Mouse (Mus musculus): Measurements from ENCODE around the gene Gm45785. TPM values are rescaled to one million over a fixed set of nuclear protein-coding genes. Genes with fewer than 3 reads are reported as not detected.

Gene Gm45785
- polyA plus RNA-seq (2015; fragmentation: Nextera tagmentation; extraction: Ambion mirVana) = not detected in 2 replicates

DNA sequence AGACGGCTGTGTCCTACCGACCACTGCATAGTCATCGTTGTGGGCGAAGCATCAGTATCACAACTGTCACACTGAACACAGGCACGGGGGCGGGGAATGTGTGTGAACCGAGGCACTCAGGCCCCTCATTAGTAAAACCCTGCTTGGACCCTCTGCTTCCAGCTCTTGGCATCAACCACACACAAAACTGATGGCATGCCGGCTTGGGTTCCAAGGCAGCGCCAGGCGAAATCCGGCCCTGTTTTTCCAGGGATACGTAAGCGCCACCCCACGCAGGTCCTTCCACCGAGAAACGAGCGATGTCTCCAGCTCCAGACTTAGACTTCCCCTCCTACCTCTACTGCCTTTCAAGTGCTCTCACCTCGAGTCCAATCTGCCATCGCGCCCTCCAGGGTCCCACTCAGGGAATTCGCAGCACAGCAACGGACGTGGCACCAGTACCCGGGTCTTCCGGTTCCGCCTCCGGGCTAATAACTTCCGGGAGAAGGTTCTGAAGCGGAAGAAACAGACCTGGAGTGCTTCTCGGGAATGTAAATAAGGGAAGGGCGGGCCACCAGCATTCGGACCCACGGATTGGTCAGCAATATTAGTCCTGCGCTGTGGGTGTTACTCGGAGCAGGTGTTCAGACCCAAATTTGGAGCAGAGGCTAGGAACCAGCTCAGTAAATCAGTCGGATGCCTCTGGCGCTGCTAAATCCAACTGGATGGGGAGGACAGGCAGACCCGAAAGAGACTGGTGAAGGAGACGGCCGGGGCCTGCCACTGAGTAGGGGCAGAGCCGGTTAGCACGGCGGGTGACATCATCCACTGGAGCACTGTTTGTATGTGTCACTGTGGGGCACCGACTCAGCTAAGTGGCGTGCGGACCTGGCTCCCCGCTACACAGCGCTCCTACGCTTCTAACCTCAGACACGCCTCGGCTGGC is at the start of gene Gm45785:
Gene Gm45785, minus strand, starts transcription at position 472 of the 925 bp plus-strand sequence.
- peak; percentile 85 for ATAC-seq
- H3K4me2 ChIP-seq (replicated peaks; ENCODE audit: low read depth) = peak within 1 kb of the TSS; percentile 92

DNA sequence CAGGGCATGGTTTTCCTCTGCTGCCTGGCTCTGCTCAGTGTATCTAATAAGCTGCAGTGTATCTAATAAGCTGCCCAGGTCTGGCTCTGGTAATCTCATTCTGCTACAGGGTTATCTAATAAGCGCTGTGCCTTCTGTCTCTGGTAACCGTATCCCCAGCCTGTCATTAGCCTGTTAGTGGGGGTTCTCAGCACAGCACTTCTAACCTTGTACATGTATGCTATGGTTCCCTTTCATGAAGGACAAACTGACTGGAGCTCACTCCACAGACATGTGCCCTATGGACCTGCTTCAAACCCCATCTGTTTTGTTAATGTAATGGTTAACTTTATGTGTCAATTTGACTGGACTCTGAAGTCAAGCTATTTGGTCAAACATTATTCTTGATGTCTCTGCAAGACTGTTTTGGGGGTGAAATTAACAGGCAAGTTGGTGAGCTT is 49.5 kb upstream of the Gm45785 start:
- Histone ChIP-seq H3K4me1 (replicated peaks; ENCODE audit: control insufficient read depth, insufficient read depth, low read length) (no peaks in the 10 kb centered on the region), H3K27me3 (replicated peaks; ENCODE audit: control insufficient read depth, insufficient read depth, low read length) (no peaks in the 10 kb centered on the region), H3K36me3 (ENCODE audit: control insufficient read depth, insufficient read depth) (no peaks in the 10 kb centered on the region), H3K4me3 (ENCODE audit: low read depth, low read length) (no peak overlapping the region), H3K9me3 (ENCODE audit: control insufficient read depth) (no peaks in the 10 kb centered on the region), H3K27ac (ENCODE audit: low read depth, low read length) (no peak overlapping the region), H3K4me2 (replicated peaks; ENCODE audit: low read depth) (no peak overlapping the region), H3K9ac (ENCODE audit: low read depth, low read length) (no peak overlapping the region)
- WGBS = 62% methylated on average over 2 of the region's 2 CpGs
- TF ChIP-seq CTCF (IDR thresholded peaks at IDR 0.05; ENCODE audit: low read depth) = no peak
- ATAC-seq = no peak

More for the DNA sequence above, at the start of gene Gm45785:
- Histone ChIP-seq H3K27me3 (replicated peaks; ENCODE audit: control insufficient read depth, insufficient read depth, low read length) (no peaks in the 10 kb centered on the region), H3K4me1 (replicated peaks; ENCODE audit: control insufficient read depth, insufficient read depth, low read length) (0 out of 2 replicates have a peak, but pooled peaks cover 8% of the 10 kb centered on the region), H3K4me3 (ENCODE audit: low read depth, low read length) (peak within 1 kb of the TSS; percentile 80), H3K27ac (ENCODE audit: low read depth, low read length) (peak within 1 kb of the TSS; percentile 98), H3K9me3 (ENCODE audit: control insufficient read depth) (no peaks in the 10 kb centered on the region), H3K9ac (ENCODE audit: low read depth, low read length) (peak within 1 kb of the TSS; percentile 87), H3K36me3 (ENCODE audit: control insufficient read depth, insufficient read depth) (peaks cover 52% of the 10 kb centered on the region)
- peak; percentile 23; the same call in 1 of the 2 replicates for TF ChIP-seq CTCF (IDR thresholded peaks at IDR 0.05; ENCODE audit: low read depth)
- under 1% methylated on average over 51 of the region's 51 CpGs for WGBS

DNA sequence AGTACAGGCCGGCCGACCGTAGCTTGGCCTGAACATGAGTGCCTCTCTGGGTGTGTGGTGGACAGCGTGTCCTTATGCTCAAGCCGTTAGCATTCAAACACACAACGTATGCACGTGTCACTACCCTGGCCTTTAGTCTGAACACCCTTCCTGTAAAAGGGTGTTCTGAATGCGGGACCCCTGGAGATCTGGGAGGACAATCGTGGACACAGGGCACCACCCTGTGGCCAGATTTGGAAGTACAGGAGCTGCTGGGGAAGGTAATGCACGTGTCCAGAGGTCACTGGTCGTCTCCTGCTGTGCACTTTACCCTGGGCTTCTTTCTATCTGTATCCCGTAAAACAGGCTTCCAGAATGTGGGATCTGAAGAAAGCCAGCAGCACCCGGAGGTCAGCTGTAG is 47.1 kb upstream of the Gm45785 start:
- Histone ChIP-seq H3K4me3 (ENCODE audit: low read depth, low read length) (no peak overlapping the region), H3K9ac (ENCODE audit: low read depth, low read length) (no peak overlapping the region), H3K27me3 (replicated peaks; ENCODE audit: control insufficient read depth, insufficient read depth, low read length) (no peaks in the 10 kb centered on the region), H3K4me1 (replicated peaks; ENCODE audit: control insufficient read depth, insufficient read depth, low read length) (no peaks in the 10 kb centered on the region), H3K4me2 (replicated peaks; ENCODE audit: low read depth) (no peak overlapping the region), H3K9me3 (ENCODE audit: control insufficient read depth) (no peaks in the 10 kb centered on the region), H3K36me3 (ENCODE audit: control insufficient read depth, insufficient read depth) (peaks cover 11% of the 10 kb centered on the region), H3K27ac (ENCODE audit: low read depth, low read length) (no peak overlapping the region)
- TF ChIP-seq CTCF (IDR thresholded peaks at IDR 0.05; ENCODE audit: low read depth) = peak; percentile 95
- WGBS = 25% methylated on average over 13 of the region's 13 CpGs
- ATAC-seq = peak; percentile 34; the same call in 1 of the 2 replicates

DNA sequence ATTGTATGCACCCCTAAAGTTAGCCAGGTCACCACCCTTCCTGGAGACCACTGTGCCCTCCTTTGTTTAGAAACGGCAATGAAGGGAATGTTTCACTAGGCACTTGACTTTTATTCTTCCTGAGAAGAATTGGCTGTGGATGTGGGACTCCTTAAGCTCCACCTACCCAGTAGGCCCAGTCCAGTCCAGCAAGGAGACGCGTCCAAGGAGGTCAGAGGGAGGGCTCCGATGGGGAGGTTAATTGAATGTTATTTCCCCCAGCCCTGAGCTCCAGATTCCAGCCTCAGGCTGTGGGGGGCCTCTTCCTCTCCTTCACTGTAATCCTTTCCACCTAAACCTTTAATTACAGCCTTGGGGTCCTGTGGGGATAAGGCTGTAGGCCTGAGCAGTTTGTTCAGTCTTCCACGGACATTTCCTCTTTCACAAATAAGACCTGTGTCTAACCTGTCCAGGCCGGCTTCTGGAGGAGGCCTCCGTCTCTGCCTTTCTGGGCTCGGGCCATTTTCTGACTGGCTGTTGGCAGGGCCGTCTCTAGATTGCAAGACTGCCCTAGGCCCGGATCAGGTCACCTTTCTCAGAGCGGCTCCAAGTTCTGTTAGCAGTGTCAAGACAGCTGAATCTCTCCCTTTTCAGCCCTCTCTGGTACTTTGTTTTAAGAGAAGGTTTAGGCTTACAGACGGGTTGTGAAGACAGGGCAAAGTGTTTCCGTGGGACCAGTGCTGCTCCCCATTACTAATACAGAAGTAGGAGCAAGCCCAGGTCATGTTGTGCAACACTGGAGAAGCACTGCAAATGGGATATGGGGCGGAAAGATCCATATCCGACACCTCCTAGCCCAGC is 46.1 kb upstream of the Gm45785 start:
- no peaks in the 10 kb centered on the region for H3K27me3 ChIP-seq (replicated peaks; ENCODE audit: control insufficient read depth, insufficient read depth, low read length)
- no peaks in the 10 kb centered on the region for H3K9me3 ChIP-seq (ENCODE audit: control insufficient read depth)
- no peak overlapping the region for H3K4me2 ChIP-seq (replicated peaks; ENCODE audit: low read depth)
- H3K9ac ChIP-seq (ENCODE audit: low read depth, low read length) = no peak overlapping the region
- peaks cover 20% of the 10 kb centered on the region for H3K36me3 ChIP-seq (ENCODE audit: control insufficient read depth, insufficient read depth)
- WGBS = 85% methylated on average over 15 of the region's 15 CpGs
- no peak overlapping the region for H3K4me3 ChIP-seq (ENCODE audit: low read depth, low read length)
- ATAC-seq = no peak
- H3K27ac ChIP-seq (ENCODE audit: low read depth, low read length) = no peak overlapping the region
- H3K4me1 ChIP-seq (replicated peaks; ENCODE audit: control insufficient read depth, insufficient read depth, low read length) = no peaks in the 10 kb centered on the region
- no peak for TF ChIP-seq CTCF (IDR thresholded peaks at IDR 0.05; ENCODE audit: low read depth)

DNA sequence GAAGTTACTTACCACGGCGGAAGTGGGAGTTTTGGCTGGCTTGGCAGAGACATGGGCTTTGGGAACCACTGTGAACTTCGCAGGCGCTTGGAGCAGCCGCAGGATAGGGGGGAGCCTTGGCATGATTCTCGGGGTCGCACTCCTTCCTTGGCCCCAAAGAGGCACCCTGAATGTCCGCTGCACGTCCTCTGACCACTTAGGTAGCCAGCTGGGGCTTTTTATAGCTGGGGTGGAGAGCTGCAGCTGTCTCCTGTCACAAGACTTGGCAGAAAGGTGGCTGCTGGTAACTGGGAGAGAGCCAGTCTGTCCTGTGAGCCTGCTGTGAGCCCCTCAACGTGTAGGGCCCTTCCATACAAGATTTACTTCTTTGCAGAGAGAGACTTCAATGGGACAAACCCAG is 44.1 kb upstream of the Gm45785 start, which contains the start of gene Cox8b:
Gene Cox8b, minus strand, starts transcription at position 227 of the 400 bp plus-strand sequence.
- Histone ChIP-seq H3K9me3 (ENCODE audit: control insufficient read depth) (no peaks in the 10 kb centered on the region), H3K4me1 (replicated peaks; ENCODE audit: control insufficient read depth, insufficient read depth, low read length) (no peaks in the 10 kb centered on the region), H3K36me3 (ENCODE audit: control insufficient read depth, insufficient read depth) (peaks cover 35% of the 10 kb centered on the region), H3K27ac (ENCODE audit: low read depth, low read length) (no peak within 1 kb of the TSS), H3K4me3 (ENCODE audit: low read depth, low read length) (no peak within 1 kb of the TSS), H3K4me2 (replicated peaks; ENCODE audit: low read depth) (no peak within 1 kb of the TSS), H3K9ac (ENCODE audit: low read depth, low read length) (no peak within 1 kb of the TSS), H3K27me3 (replicated peaks; ENCODE audit: control insufficient read depth, insufficient read depth, low read length) (no peaks in the 10 kb centered on the region)
- no peak for ATAC-seq
- 67% methylated on average over 10 of the region's 10 CpGs for WGBS
- no peak for TF ChIP-seq CTCF (IDR thresholded peaks at IDR 0.05; ENCODE audit: low read depth)

DNA sequence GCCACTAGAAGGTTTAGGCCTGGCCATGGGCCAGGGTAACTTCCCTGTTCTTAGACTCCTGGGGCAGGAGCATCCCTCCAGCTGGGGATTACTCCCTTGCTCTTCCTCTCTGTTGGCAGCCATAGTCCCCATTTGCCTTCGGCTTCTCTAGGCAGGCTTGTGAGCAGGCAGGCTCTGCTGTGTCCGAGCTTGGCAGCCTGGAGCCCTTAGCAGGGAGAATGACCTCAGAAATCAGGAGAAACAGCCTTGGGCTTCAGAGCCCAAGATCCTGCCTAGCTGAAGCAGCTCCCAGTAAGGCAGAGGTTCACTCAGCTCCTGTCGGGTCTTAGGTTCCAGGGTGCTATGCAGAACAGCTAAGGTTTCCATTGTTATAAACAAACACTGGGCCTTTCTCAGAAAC is 43.0 kb upstream of the Gm45785 start:
- TF ChIP-seq CTCF (IDR thresholded peaks at IDR 0.05; ENCODE audit: low read depth) = no peak

More for the DNA sequence above, 43.0 kb upstream of the Gm45785 start:
- Histone ChIP-seq H3K4me1 (replicated peaks; ENCODE audit: control insufficient read depth, insufficient read depth, low read length) (no peaks in the 10 kb centered on the region), H3K27ac (ENCODE audit: low read depth, low read length) (no peak overlapping the region), H3K27me3 (replicated peaks; ENCODE audit: control insufficient read depth, insufficient read depth, low read length) (no peaks in the 10 kb centered on the region), H3K9ac (ENCODE audit: low read depth, low read length) (no peak overlapping the region), H3K36me3 (ENCODE audit: control insufficient read depth, insufficient read depth) (peaks cover 44% of the 10 kb centered on the region), H3K9me3 (ENCODE audit: control insufficient read depth) (no peaks in the 10 kb centered on the region), H3K4me2 (replicated peaks; ENCODE audit: low read depth) (no peak overlapping the region), H3K4me3 (ENCODE audit: low read depth, low read length) (no peak overlapping the region)
- WGBS = 62% methylated on average over 3 of the region's 3 CpGs
- no peak for ATAC-seq
